Mouse (Mus musculus) neural tube, embryonic 10.5 days (tissue): ENCODE measurements at regions not wholly inside any gene's neighbourhood (a gene's known extent, or its start where the extent isn't known, plus 50 kb on each side); places are given as distances from the start of the nearest gene placed in this dataset.

ENCODE experiments used
- DNase-seq: peaks from one replicate; pipeline ENCODE4 v3.0.0-alpha.2; 2017; ENCODE audit warnings: low spot score; ENCODE audit errors: extremely low spot score

- peak; percentile 51 for DNase-seq
Measured at GRCm38 (mm10) chr5:118421884-118422821, 138.3 kb upstream of the Med13l start.

GRCm38 (mm10) chr5:118424177-118424576 is 136.3 kb upstream of the Med13l start:
- no peak for DNase-seq

GRCm38 (mm10) chr5:118424764-118425568 is 135.5 kb upstream of the Med13l start:
- DNase-seq, result peak; percentile 29

GRCm38 (mm10) chr5:118426673-118427072 is 133.8 kb upstream of the Med13l start:
- DNase-seq, result no peak

- DNase-seq, result no peak
Measured at GRCm38 (mm10) chr5:118428323-118429095, 132.0 kb upstream of the Med13l start.

GRCm38 (mm10) chr5:118433599-118433998 is 126.9 kb upstream of the Med13l start:
- no peak for DNase-seq

GRCm38 (mm10) chr5:118434718-118435555 is 125.5 kb upstream of the Med13l start:
- DNase-seq, result no peak

- DNase-seq, result no peak
Measured at GRCm38 (mm10) chr5:118435556-118435950, 124.9 kb upstream of the Med13l start.

GRCm38 (mm10) chr5:118436035-118436434 is 124.4 kb upstream of the Med13l start:
- DNase-seq, result no peak

- no peak for DNase-seq
Measured at GRCm38 (mm10) chr5:118436474-118437306, 123.8 kb upstream of the Med13l start.

- no peak for DNase-seq
Measured at GRCm38 (mm10) chr5:118437307-118437610, 123.2 kb upstream of the Med13l start.

- no peak for DNase-seq
Measured at GRCm38 (mm10) chr5:118438016-118438415, 122.5 kb upstream of the Med13l start.

GRCm38 (mm10) chr5:118444538-118445251 is 115.8 kb upstream of the Med13l start:
- DNase-seq, result no peak

GRCm38 (mm10) chr5:118445252-118445987 is 115.1 kb upstream of the Med13l start:
- DNase-seq, result no peak

GRCm38 (mm10) chr5:118445988-118446280 is 114.5 kb upstream of the Med13l start:
- no peak for DNase-seq

- no peak for DNase-seq
Measured at GRCm38 (mm10) chr5:118446878-118447277, 113.6 kb upstream of the Med13l start.

- no peak for DNase-seq
Measured at GRCm38 (mm10) chr5:118447366-118447765, 113.1 kb upstream of the Med13l start.

GRCm38 (mm10) chr5:118448884-118449515 is 111.5 kb upstream of the Med13l start:
- DNase-seq, result no peak
